Mouse (Mus musculus): ENCODE results near the gene Btf3l4. TPM values are rescaled to one million over a fixed set of nuclear protein-coding genes. Genes with fewer than 3 reads are reported as not detected.

Gene Btf3l4
- 10 to 100 TPM; 32.0 to 32.2 TPM for total RNA-seq (2023)

DNA sequence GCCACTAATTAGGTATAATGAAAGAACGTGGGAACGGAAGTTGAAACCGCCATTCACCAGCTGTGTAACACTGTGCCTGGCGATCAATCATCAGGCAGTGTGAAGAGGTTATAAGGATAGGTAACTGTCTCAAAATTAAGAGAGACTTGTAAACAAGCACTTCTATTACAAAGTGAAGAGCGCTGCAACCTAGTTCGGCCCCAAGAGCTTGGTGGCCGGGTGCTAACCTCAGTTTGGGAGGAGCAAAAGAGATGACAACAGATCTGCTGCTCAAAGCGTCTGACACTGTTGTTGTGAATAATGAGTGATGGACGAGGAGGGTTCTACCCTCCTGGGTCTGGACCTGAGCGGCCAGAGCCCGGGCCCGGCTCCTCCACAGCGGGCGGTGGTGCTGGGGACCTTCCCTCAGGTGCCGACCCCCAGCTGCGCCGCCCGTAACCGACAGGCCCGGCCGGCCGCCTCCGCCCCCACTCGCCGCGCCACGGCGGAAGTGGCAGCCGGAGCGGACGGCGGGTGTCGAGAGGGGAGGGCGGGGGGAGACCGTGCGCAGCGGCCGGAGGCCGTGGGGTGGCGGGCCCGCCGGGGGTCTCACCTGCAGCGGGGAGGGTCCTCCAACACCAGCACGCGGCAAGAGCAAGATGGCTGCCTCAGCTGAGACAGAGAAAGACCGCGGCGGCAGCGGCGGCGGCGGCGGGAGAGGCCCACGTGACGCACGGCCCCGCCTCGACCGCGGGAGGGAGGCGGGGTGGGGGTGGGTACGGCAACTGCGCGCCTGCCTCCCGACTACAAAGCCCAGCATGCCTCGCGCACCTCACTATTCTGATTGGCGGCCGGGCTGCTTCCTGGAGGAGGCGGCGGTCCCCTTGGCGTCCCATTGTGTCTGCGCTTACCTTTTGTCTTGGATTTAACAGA lies at the start of gene Btf3l4:
Gene Btf3l4, minus strand, starts transcription at position 699 of the 912 bp plus-strand sequence.

GRCm38 (mm10) chr4:108878963-108879822 lies 45.8 kb upstream of the Btf3l4 start, which contains the start of gene Rab3b:
Rab3b (plus strand) TSS chr4:108879063.

GRCm38 (mm10) chr4:108848505-108848848 lies 15.1 kb upstream of the Btf3l4 start, which contains the start of gene A730015C16Rik:
A730015C16Rik (minus strand) TSS chr4:108848619.

DNA sequence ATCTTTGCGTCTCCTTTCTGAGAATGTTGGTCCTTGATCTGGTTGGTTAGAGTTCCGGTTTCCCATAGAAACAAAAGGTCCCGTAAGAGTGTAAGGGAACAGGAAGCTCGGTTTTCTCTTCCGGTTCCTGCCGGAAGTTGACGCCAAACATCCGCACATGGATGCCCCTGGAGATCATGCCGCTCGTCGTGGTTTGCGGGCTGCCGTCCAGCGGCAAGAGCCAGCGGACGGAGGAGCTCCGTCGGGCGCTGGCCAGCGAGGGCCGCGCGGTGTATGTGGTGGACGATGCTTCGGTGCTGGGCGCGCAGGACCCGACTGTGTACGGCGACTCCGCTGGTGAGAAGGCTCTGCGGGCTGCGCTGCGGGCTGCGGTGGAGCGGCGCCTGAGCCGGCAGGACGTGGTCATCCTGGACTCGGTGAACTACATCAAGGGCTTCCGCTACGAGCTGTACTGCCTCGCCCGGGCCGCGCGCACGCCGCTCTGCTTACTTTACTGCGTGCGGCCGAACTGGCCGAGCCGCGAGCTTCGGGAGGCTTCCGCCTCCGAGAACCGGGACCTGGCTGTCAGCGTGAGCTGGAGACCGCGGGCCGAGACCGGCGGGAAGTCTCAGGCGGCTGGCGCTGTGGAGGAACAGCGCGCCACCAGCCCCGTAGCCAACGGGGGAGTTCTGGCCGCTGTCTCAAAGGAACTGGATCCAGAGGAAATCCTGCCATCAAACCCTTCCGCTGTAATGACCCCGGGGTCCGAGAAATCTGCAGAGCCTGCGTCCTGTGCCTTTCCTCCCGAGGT lies 14.5 kb upstream of the Btf3l4 start, which contains the start of gene Kti12:
Gene Kti12, plus strand, starts transcription at position 71 of the 790 bp plus-strand sequence.

DNA sequence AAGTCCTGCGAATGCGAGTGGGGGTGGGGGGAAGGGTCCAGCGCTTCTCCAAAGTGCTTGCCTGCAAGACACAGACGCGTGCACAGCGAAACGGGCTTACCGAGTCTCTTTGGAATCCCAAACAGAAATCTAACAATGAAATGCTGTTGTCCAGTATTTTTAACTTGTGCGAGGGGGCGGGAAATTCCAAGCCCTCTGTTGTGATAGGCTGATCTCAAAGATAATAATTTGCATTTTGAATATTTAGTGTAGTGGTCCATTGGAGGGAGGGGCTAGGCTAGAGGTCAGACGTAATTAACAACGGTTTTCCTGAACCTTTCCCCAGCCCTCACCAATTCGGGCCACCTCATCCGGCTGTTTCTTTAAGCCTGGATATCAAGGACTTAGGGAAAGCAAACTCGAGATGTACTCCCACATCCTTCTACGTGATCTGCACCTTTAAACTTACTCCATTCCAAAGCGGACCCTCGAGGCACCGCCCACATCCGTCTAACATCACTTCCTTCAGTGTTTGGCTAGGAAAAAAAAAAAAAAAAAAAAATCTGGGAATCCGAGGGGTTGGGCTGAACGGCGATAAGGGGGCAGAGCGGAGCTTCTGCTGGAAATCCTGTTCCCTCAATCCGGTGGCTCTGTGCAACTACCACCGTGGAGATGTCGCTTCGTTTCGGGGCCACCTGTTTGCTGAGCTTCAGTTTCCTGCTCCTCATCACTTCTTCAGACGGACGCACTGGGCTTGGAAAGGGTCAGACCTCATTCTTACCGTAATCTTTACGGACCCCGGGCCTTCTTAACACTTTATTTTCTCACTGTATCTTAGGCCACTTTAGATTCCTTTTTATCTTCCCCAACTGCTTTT lies 929 bp upstream of the Btf3l4 start, which contains the start of gene Txndc12:
Gene Txndc12, plus strand, starts transcription at position 487 of the 856 bp plus-strand sequence.

GRCm38 (mm10) chr4:108780057-108780863 lies 53.2 kb downstream of the Btf3l4 start, which contains the start of gene Zfyve9:
Zfyve9 (minus strand) TSS chr4:108780798.

Other genes starting within 250 kb of the Btf3l4 start
- 10 to 100 TPM; 39.7 to 40.9 TPM for gene Cc2d1b, start 213.7 kb downstream of the Btf3l4 start, total RNA-seq (2023)
- gene 3110021N24Rik, start 114.0 kb downstream of the Btf3l4 start, total RNA-seq (2023), result not detected
- gene Zfyve9, start 52.8 kb downstream of the Btf3l4 start, total RNA-seq (2023), result 10 to 100 TPM in 1 of 2 experiments, 1 to 10 TPM in 1; 8.1 to 10.5 TPM
- gene Txndc12, start 987 bp upstream of the Btf3l4 start, total RNA-seq (2023), result 10 to 100 TPM; 28.2 to 33.3 TPM
- gene Kti12, start 14.2 kb upstream of the Btf3l4 start, total RNA-seq (2023), result 10 to 100 TPM; 11.5 to 11.9 TPM
- not detected for gene A730015C16Rik, start 15.0 kb upstream of the Btf3l4 start, total RNA-seq (2023)
- not detected for gene Rab3b, start 45.4 kb upstream of the Btf3l4 start, total RNA-seq (2023)
- 100 to 1,000 TPM; 168 to 170 TPM for gene Nrd1, start 167.0 kb upstream of the Btf3l4 start, total RNA-seq (2023)